Mouse (Mus musculus) gastrocnemius, postnatal 10 days (tissue): ENCODE measurements at regions not wholly inside any gene's neighbourhood (a gene's known extent, or its start where the extent isn't known, plus 50 kb on each side); places are given as distances from the start of the nearest gene placed in this dataset.

Source experiments
- DNase-seq: peaks from one replicate; pipeline ENCODE4 v3.0.0; 2021; ENCODE audit warnings: mixed read lengths

DNA sequence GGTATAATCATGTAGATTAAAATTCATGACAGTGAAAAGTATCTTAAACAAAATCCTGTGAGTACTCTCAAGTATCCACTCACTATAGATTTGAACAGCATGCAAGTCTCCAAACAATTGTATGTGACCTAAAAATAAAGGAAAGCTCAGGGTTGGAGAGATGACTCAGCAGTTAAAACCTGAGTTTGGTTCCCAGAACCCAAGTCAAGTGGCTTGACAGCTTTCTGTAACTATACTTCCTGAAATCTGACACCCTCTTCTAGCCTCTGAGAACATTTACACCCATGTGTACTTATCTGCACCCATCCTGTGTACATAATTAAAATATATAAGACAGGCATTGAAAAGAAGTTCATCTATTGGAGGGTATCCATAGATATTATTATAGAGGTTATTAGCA, 770.2 kb upstream of the Sel1l start:
- no peak for DNase-seq

DNA sequence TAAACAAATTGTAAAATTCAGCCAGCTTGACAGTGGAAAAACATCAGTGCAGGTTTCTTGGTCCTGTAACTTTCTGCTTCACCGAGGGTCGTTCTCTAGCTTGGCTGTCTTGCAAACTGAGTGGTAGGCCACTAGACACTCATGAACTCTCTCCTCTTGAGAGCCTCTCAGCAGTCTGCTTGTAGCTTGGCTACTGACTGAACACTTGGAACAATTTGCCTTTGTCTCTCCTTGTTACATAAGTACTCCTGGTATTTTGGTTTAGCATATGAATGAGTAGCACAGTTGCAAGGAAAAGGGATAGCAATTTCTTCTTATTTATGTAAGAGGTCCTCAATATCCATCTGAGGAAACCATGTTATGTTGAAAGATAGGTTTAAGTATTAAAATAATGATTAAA, 769.6 kb upstream of the Sel1l start:
- no peak for DNase-seq

DNA sequence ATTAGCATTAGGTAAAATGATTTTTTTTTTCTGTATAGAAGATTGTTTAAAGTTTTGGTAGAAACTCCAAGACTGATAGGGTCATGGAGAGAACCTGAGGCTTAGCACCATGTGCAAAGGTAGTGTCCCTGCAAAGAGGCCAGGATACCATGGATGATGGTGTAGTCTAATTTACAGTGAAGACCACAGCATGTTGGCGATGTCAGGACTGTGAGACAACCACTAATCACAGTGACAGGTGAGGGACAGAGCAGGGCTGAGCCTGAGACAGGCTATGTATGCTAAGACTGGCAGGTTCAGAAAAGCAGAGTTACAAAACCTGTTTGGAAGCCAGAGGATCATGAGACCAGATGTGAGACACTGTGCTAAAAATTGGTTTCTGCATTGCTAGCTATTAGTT, 752.7 kb upstream of the Sel1l start:
- no peak for DNase-seq

DNA sequence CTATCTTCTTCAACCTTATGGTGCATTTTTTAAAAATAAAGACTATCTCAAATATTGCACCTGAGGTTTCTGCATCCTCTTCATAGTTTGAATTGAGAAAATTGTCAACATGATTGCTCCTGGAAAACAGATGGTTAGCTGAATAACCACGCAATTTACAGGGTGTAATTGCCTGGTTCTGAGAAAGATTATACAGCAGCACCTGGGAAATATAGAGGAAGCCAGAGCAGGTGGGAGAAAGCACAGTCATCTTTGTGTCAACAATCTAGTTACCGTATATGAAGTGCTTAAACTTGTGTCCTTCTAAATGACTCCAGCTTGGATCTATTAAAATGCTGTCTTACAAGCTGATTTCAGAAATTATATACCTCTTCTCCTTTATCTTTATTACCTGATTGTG, 740.8 kb upstream of the Sel1l start:
- no peak for DNase-seq

DNA sequence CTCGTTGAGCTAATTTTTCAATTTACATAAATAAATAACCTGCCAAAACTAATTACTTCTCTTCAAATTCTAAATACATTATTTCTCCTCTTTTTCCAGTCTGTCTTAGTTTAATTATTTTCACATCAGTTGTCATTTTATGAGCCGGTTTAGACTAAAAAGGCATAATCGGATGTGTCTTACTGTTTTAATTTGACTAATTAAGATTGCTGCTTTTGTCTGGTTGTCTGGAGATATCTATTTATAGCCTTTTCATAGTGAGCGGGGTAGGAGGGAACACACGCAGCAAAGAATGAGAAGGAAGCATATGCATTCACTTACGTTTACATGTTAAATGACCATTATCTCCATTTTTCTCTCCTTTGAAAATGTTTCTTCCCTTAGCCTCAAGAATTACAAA, 740.3 kb upstream of the Sel1l start:
- no peak for DNase-seq

DNA sequence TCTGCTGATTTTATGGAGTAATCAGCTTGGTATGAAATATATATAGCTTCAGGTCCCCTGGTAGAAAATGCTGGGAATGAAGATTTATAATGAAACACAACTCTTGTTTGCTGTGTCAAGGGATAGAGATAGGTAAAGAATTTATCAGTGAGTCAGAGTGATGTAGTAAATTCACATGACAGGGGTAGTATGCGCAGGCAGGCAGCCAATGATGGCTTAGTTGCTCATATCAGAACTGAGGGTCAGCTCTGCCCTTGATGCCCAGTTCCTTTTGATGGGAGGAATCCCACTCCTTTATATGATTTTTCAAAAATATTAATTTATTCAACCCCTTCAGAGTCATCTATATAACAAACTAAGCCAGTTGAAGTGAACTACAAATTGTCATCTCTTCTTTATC, 729.6 kb upstream of the Sel1l start:
- no peak for DNase-seq
